Mouse (Mus musculus): Measurements from ENCODE around the gene Tob1.

DNA sequence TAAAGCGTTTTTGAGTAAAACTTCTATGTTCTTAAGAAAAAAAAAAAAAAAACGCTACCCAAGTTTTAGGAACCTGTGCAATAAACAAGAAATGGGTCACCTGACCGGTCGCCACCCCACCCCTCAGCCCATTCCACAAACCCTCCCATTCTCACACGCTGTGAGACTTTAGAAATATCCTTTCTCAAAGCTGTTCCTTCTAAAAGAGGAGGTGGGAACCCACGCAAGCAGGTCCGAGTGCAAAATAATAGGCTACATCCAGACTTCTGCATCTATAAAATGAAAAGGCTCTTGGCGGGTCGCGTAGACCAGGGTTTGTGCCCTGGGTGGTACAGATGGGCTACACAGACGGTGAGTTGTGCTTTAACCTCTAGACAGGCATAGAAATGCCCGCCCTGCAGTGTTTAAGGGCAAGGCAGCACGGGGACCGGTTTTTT is 1.5 kb upstream of the Tob1 start:
- TF ChIP-seq NRF1 (IDR thresholded peaks at IDR 0.05; ENCODE audit: insufficient read depth, low read depth, low read length, poor library complexity, severe bottlenecking) (no peak), SIN3A (IDR thresholded peaks at IDR 0.05; ENCODE audit: low read length) (peak; percentile 74), CTCF (IDR thresholded peaks at IDR 0.05 in 2 of 3, conservative IDR thresholded peaks at IDR 0.05 in 1 of 3; ENCODE audit: control insufficient read depth in 1 of 3, insufficient read depth in 1 of 3, low read depth in 2 of 3, low read length in 3 of 3, poor library complexity in 1 of 3, severe bottlenecking in 1 of 3) (no peak), EP300 (IDR thresholded peaks at IDR 0.05; ENCODE audit: low read depth in 1 of 2, low read length in 2 of 2) (no peak; a peak in 1 of 4 replicates)
